In genomic region chr11:20967321-20967984, GRCm38 (mm10) we compare ENCODE assay signal across 23 mouse cellular contexts.
A peak's percentile ranks its signal among the peaks of the same experiment; 100 is the strongest.
DNase-seq lines count a peak whose midpoint lies in the region; ATAC-seq and TF ChIP-seq lines count a peak whose summit lies in the region.
"Had no signal": no experiment of that assay in that cellular context is flagged by ENCODE, and none has a peak within 500 bp of the region (broad histone marks: within the 10 kb centered on the region; RNA-seq: fewer than 3 reads in every experiment).

No protein-coding gene starts in this region.

- H3K4me1 ChIP-seq in liver, embryonic 11.5 days (replicated peaks; ENCODE audit: control insufficient read depth, insufficient read depth, low read length): no peaks in the 10 kb centered on the region
- H3K4me1 ChIP-seq in liver, postnatal 0 days (ENCODE audit: insufficient read depth): no peaks in the 10 kb centered on the region
- H3K4me1 ChIP-seq in forebrain, embryonic 12.5 days: peaks cover 16% of the 10 kb centered on the region
- 0 out of 2 replicates have a peak, but pooled peaks cover 5% of the 10 kb centered on the region for H3K4me1 ChIP-seq in hindbrain, embryonic 14.5 days (replicated peaks; ENCODE audit: control insufficient read depth, insufficient read depth, low read length)
- H3K4me1 ChIP-seq in midbrain, embryonic 15.5 days: 0 out of 2 replicates have a peak, but pooled peaks cover 2% of the 10 kb centered on the region
- no peaks in the 10 kb centered on the region for H3K4me1 ChIP-seq in intestine, postnatal 0 days (replicated peaks; ENCODE audit: control insufficient read depth, insufficient read depth, low read length)
- H3K4me1 ChIP-seq: heart, embryonic 10.5 days had no signal

- peak; percentile 16 for DNase-seq in liver, embryonic 11.5 days (ENCODE audit: low spot score)
- DNase-seq in liver, postnatal 0 days: no peak
- DNase-seq in hindbrain, embryonic 14.5 days (ENCODE audit: low spot score): peak; percentile 23
- no peak for DNase-seq in left cerebral cortex, adult 2 months (ENCODE audit: extremely low spot score in 1 of 2, low spot score in 2 of 2)
- DNase-seq: adrenal gland, adult 2 months; cerebellum, adult 11-12 months; cerebellum, postnatal 14 days; heart, postnatal 10 days; kidney, adult 8-10 months; kidney, postnatal 14 days; layer of hippocampus, postnatal 36 days; lung, embryonic 14.5 days; right cerebral cortex, postnatal 14 days; thymus, adult 2 months had no signal

- TF ChIP-seq EP300 in liver, postnatal 0 days (IDR thresholded peaks at IDR 0.05; ENCODE audit: low read depth): no peak

- H3K4me3 ChIP-seq in liver, embryonic 11.5 days (ENCODE audit: low read depth, low read length): no peak overlapping the region
- H3K4me3 ChIP-seq in liver, postnatal 0 days (ENCODE audit: low read depth, low read length): no peak overlapping the region
- H3K4me3 ChIP-seq in forebrain, embryonic 12.5 days (replicated peaks): no peak overlapping the region
- H3K4me3 ChIP-seq in hindbrain, embryonic 14.5 days (replicated peaks; ENCODE audit: low read length): no peak overlapping the region
- no peak overlapping the region for H3K4me3 ChIP-seq in midbrain, embryonic 15.5 days
- no peak overlapping the region for H3K4me3 ChIP-seq in left cerebral cortex, adult 2 months
- H3K4me3 ChIP-seq in intestine, postnatal 0 days (ENCODE audit: low read depth, low read length): no peak overlapping the region
- H3K4me3 ChIP-seq: embryonic facial prominence, embryonic 15.5 days; heart, embryonic 10.5 days; layer of hippocampus, adult 2 months had no signal

- WGBS in liver, embryonic 11.5 days: 70% methylated on average over 2 of the region's 3 CpGs
- 72% methylated on average over 2 of the region's 3 CpGs for WGBS in liver, postnatal 0 days (ENCODE audit: insufficient replicate concordance)
- 41% methylated on average over 3 of the region's 3 CpGs for WGBS in forebrain, embryonic 12.5 days
- 36% methylated on average over 3 of the region's 3 CpGs for WGBS in hindbrain, embryonic 14.5 days
- WGBS in midbrain, embryonic 15.5 days: 28% methylated on average over 3 of the region's 3 CpGs
- WGBS in intestine, postnatal 0 days: 70% methylated on average over 3 of the region's 3 CpGs

- no peaks in the 10 kb centered on the region for H3K36me3 ChIP-seq in liver, embryonic 11.5 days (ENCODE audit: control insufficient read depth, insufficient read depth, low read length)
- no peaks in the 10 kb centered on the region for H3K36me3 ChIP-seq in liver, postnatal 0 days (replicated peaks; ENCODE audit: insufficient read depth, low read length)
- H3K36me3 ChIP-seq in forebrain, embryonic 12.5 days (replicated peaks): no peaks in the 10 kb centered on the region
- H3K36me3 ChIP-seq in hindbrain, embryonic 14.5 days (replicated peaks; ENCODE audit: control insufficient read depth, insufficient read depth): no peaks in the 10 kb centered on the region
- no peaks in the 10 kb centered on the region for H3K36me3 ChIP-seq in midbrain, embryonic 15.5 days (replicated peaks)
- H3K36me3 ChIP-seq in intestine, postnatal 0 days (ENCODE audit: control insufficient read depth, insufficient read depth): no peaks in the 10 kb centered on the region
- H3K36me3 ChIP-seq: embryonic facial prominence, embryonic 15.5 days; heart, embryonic 10.5 days had no signal

- no peak overlapping the region for H3K27ac ChIP-seq in liver, embryonic 11.5 days (ENCODE audit: low read depth, low read length)
- H3K27ac ChIP-seq in liver, postnatal 0 days (ENCODE audit: low read depth): no peak overlapping the region
- peak overlapping the region; percentile 38 for H3K27ac ChIP-seq in forebrain, embryonic 12.5 days
- H3K27ac ChIP-seq in hindbrain, embryonic 14.5 days: no peak overlapping the region
- no peak overlapping the region for H3K27ac ChIP-seq in midbrain, embryonic 15.5 days
- no peak overlapping the region for H3K27ac ChIP-seq in left cerebral cortex, adult 2 months
- H3K27ac ChIP-seq in intestine, postnatal 0 days (ENCODE audit: low read depth, low read length): no peak overlapping the region
- H3K27ac ChIP-seq: embryonic facial prominence, embryonic 15.5 days; heart, embryonic 10.5 days; layer of hippocampus, adult 2 months; macrophage had no signal

- ATAC-seq in liver, embryonic 11.5 days (replicated peaks; ENCODE audit: low FRiP score): no peak
- no peak for ATAC-seq in liver, postnatal 0 days
- ATAC-seq in forebrain, embryonic 12.5 days (ENCODE audit: low FRiP score): no peak
- no peak for ATAC-seq in hindbrain, embryonic 14.5 days (ENCODE audit: low FRiP score)
- ATAC-seq in midbrain, embryonic 15.5 days (replicated peaks): peak; percentile 50; the same call in 1 of the 2 replicates
- no peak for ATAC-seq in frontal cortex, adult (ENCODE audit: low TSS enrichment)
- no peak for ATAC-seq in intestine, postnatal 0 days
- ATAC-seq: inflammation-experienced regulatory T-cells, adult 6 months had no signal

- intact Hi-C loops in left cerebral cortex, adult 2 months (cut with DNase I): no loop called here

- H3K9me3 ChIP-seq in liver, embryonic 11.5 days (ENCODE audit: control insufficient read depth, low read length): no peaks in the 10 kb centered on the region
- H3K9me3 ChIP-seq in liver, postnatal 0 days (ENCODE audit: low read length): peaks cover 7% of the 10 kb centered on the region
- H3K9me3 ChIP-seq in forebrain, embryonic 12.5 days: no peaks in the 10 kb centered on the region
- no peaks in the 10 kb centered on the region for H3K9me3 ChIP-seq in hindbrain, embryonic 14.5 days (ENCODE audit: control insufficient read depth, low read length)
- H3K9me3 ChIP-seq in midbrain, embryonic 15.5 days: no peaks in the 10 kb centered on the region
- H3K9me3 ChIP-seq in intestine, postnatal 0 days (ENCODE audit: control insufficient read depth): no peaks in the 10 kb centered on the region
- H3K9me3 ChIP-seq: embryonic facial prominence, embryonic 15.5 days; heart, embryonic 10.5 days had no signal

- no peaks in the 10 kb centered on the region for H3K27me3 ChIP-seq in liver, embryonic 11.5 days (replicated peaks; ENCODE audit: control insufficient read depth, insufficient read depth, low read length)
- no peaks in the 10 kb centered on the region for H3K27me3 ChIP-seq in liver, postnatal 0 days (ENCODE audit: insufficient read depth, low read length)
- no peaks in the 10 kb centered on the region for H3K27me3 ChIP-seq in forebrain, embryonic 12.5 days
- no peaks in the 10 kb centered on the region for H3K27me3 ChIP-seq in hindbrain, embryonic 14.5 days (ENCODE audit: control insufficient read depth, insufficient read depth, low read length)
- H3K27me3 ChIP-seq in midbrain, embryonic 15.5 days (replicated peaks): no peaks in the 10 kb centered on the region
- H3K27me3 ChIP-seq in intestine, postnatal 0 days (replicated peaks; ENCODE audit: control insufficient read depth, insufficient read depth, low read length): no peaks in the 10 kb centered on the region
- H3K27me3 ChIP-seq: embryonic facial prominence, embryonic 15.5 days had no signal

- no peak for TF ChIP-seq CTCF in liver, postnatal 0 days (IDR thresholded peaks at IDR 0.05; ENCODE audit: low read depth)
- TF ChIP-seq CTCF in left cerebral cortex, adult 2 months (IDR thresholded peaks at IDR 0.05): no peak
- TF ChIP-seq CTCF in intestine, postnatal 0 days (IDR thresholded peaks at IDR 0.05; ENCODE audit: low read depth): no peak

- H3K9ac ChIP-seq in liver, embryonic 11.5 days (ENCODE audit: low read depth, low read length): no peak overlapping the region
- H3K9ac ChIP-seq in liver, postnatal 0 days (replicated peaks): no peak overlapping the region
- no peak overlapping the region for H3K9ac ChIP-seq in forebrain, embryonic 12.5 days
- no peak overlapping the region for H3K9ac ChIP-seq in hindbrain, embryonic 14.5 days
- H3K9ac ChIP-seq in midbrain, embryonic 15.5 days: no peak overlapping the region
- no peak overlapping the region for H3K9ac ChIP-seq in intestine, postnatal 0 days (ENCODE audit: low read depth, low read length)
- H3K9ac ChIP-seq: embryonic facial prominence, embryonic 15.5 days; lung, embryonic 14.5 days had no signal

- no peak overlapping the region for H3K4me2 ChIP-seq in liver, embryonic 11.5 days
- H3K4me2 ChIP-seq in liver, postnatal 0 days (ENCODE audit: low read depth, low read length): no peak overlapping the region
- H3K4me2 ChIP-seq in forebrain, embryonic 12.5 days: no peak overlapping the region
- no peak overlapping the region for H3K4me2 ChIP-seq in hindbrain, embryonic 14.5 days (replicated peaks)
- H3K4me2 ChIP-seq in midbrain, embryonic 15.5 days: no peak overlapping the region
- no peak overlapping the region for H3K4me2 ChIP-seq in intestine, postnatal 0 days (replicated peaks; ENCODE audit: low read depth)
- H3K4me2 ChIP-seq: embryonic facial prominence, embryonic 15.5 days; lung, embryonic 14.5 days had no signal

Comparison
In these comparisons a context has a peak if more than half of its experiments do, and no peak if none do; other contexts are left out.
1. DNase-seq: peak in liver, embryonic 11.5 days (single experiment) and hindbrain, embryonic 14.5 days (single experiment); none in liver, postnatal 0 days (single experiment) and left cerebral cortex, adult 2 months (0 of 2).